Mouse (Mus musculus): ENCODE measurements around the gene Hk3. TPM values are rescaled to one million over a fixed set of nuclear protein-coding genes. Genes with fewer than 3 reads are reported as not detected.

Gene Hk3
- polyA plus RNA-seq, 1 experiment: 1.7 TPM

GRCm38 (mm10) chr13:55014451-55014850 is 6.7 kb downstream of the Hk3 start:
- WGBS: 58% methylated on average over 9 of the region's 9 CpGs
- Histone ChIP-seq H3K36me3 (ENCODE audit: control insufficient read depth, insufficient read depth, low read length) (no peaks in the 10 kb centered on the region), H3K4me3 (ENCODE audit: low read depth, low read length) (no peak overlapping the region), H3K27me3 (ENCODE audit: control insufficient read depth, insufficient read depth, low read length) (no peaks in the 10 kb centered on the region), H3K27ac (ENCODE audit: insufficient read depth, low read depth, low read length) (no peak overlapping the region), H3K4me1 (ENCODE audit: control insufficient read depth, insufficient read depth, insufficient read length, low read length) (no peaks in the 10 kb centered on the region)
- TF ChIP-seq CTCF (IDR thresholded peaks at IDR 0.05; ENCODE audit: extremely low read depth, insufficient read length, insufficient replicate concordance, low read depth, low read length) (no peak), POLR2A (IDR thresholded peaks at IDR 0.05; ENCODE audit: low read depth, low read length) (no peak)

DNA sequence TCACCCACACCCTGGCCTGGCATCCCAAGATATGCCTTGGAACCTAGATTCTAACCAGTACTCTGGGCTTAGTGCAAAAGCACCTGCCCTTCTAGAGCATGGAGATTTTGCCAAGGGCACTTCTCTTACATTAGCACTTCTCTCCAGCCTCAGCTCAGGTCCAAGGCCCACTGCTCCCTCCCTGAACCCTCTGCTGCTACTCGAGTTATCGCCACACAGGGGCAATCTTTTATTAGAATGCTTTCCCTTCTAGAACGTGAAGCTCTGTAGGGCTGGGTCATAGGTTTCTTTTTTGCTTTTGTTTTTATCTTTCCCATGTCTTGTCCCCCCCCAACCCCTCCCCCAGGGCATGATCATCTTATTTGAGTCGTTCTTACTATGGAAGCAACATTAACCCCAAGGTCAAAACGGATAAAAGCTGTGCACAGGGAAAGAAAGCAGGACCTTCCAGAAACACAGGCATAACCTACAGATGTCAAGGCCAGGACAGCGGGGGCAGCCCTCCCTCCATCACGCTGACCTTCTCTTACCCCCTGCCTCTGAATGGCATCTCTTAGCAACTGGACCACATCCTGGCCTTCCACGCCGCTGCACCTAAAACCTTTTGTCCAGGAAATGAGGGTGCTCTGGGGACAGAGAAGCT is 7.4 kb downstream of the Hk3 start:
- H3K27ac ChIP-seq (ENCODE audit: insufficient read depth, low read depth, low read length): no peak overlapping the region
- H3K4me1 ChIP-seq (ENCODE audit: control insufficient read depth, insufficient read depth, insufficient read length, low read length): no peaks in the 10 kb centered on the region
- no peaks in the 10 kb centered on the region for H3K27me3 ChIP-seq (ENCODE audit: control insufficient read depth, insufficient read depth, low read length)
- TF ChIP-seq POLR2A (IDR thresholded peaks at IDR 0.05; ENCODE audit: low read depth, low read length) (no peak), CTCF (IDR thresholded peaks at IDR 0.05; ENCODE audit: extremely low read depth, insufficient read length, insufficient replicate concordance, low read depth, low read length) (no peak)
- WGBS: 23% methylated on average over 9 of the region's 9 CpGs
- no peak overlapping the region for H3K4me3 ChIP-seq (ENCODE audit: low read depth, low read length)
- H3K36me3 ChIP-seq (ENCODE audit: control insufficient read depth, insufficient read depth, low read length): no peaks in the 10 kb centered on the region

- no peak overlapping the region for H3K4me3 ChIP-seq (ENCODE audit: low read depth, low read length)
- H3K27me3 ChIP-seq (ENCODE audit: control insufficient read depth, insufficient read depth, low read length): no peaks in the 10 kb centered on the region
- TF ChIP-seq CTCF (IDR thresholded peaks at IDR 0.05; ENCODE audit: extremely low read depth, insufficient read length, insufficient replicate concordance, low read depth, low read length) (no peak), POLR2A (IDR thresholded peaks at IDR 0.05; ENCODE audit: low read depth, low read length) (no peak)
- no peaks in the 10 kb centered on the region for H3K36me3 ChIP-seq (ENCODE audit: control insufficient read depth, insufficient read depth, low read length)
- H3K27ac ChIP-seq (ENCODE audit: insufficient read depth, low read depth, low read length): no peak overlapping the region
- WGBS: 13% methylated on average over 14 of the region's 14 CpGs
- no peaks in the 10 kb centered on the region for H3K4me1 ChIP-seq (ENCODE audit: control insufficient read depth, insufficient read depth, insufficient read length, low read length)
Measured at GRCm38 (mm10) chr13:55011981-55012478, 9.2 kb downstream of the Hk3 start.

DNA sequence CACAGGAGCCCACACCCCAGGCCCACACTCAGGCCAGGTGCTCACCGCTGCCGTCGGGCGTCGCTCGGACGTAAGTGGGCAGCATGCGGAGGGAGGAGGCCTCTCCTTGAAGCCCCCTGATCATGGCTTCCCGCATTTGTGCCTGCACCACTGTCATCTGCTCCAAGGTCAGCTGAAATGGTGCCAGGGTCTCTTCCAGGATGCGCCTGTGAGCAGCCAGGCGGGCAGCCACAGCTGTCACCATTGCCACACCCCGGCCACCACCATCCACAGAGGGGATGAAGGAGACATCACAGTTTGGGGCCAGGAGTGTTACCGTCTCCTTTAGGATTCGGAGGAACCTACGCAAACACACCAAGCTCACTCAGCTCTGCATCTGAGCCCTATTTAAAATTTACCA is 10.1 kb downstream of the Hk3 start:
- Histone ChIP-seq H3K27me3 (ENCODE audit: control insufficient read depth, insufficient read depth, low read length) (no peaks in the 10 kb centered on the region), H3K4me1 (ENCODE audit: control insufficient read depth, insufficient read depth, insufficient read length, low read length) (no peaks in the 10 kb centered on the region), H3K36me3 (ENCODE audit: control insufficient read depth, insufficient read depth, low read length) (no peaks in the 10 kb centered on the region), H3K4me3 (ENCODE audit: low read depth, low read length) (no peak overlapping the region), H3K27ac (ENCODE audit: insufficient read depth, low read depth, low read length) (no peak overlapping the region)
- WGBS: 86% methylated on average over 15 of the region's 15 CpGs
- no peak for TF ChIP-seq CTCF (IDR thresholded peaks at IDR 0.05; ENCODE audit: extremely low read depth, insufficient read length, insufficient replicate concordance, low read depth, low read length)
- no peak for TF ChIP-seq POLR2A (IDR thresholded peaks at IDR 0.05; ENCODE audit: low read depth, low read length)

GRCm38 (mm10) chr13:55008589-55008988 is 12.6 kb downstream of the Hk3 start:
- H3K4me1 ChIP-seq (ENCODE audit: control insufficient read depth, insufficient read depth, insufficient read length, low read length): no peaks in the 10 kb centered on the region
- TF ChIP-seq CTCF (IDR thresholded peaks at IDR 0.05; ENCODE audit: extremely low read depth, insufficient read length, insufficient replicate concordance, low read depth, low read length): no peak
- no peak for TF ChIP-seq POLR2A (IDR thresholded peaks at IDR 0.05; ENCODE audit: low read depth, low read length)
- no peaks in the 10 kb centered on the region for H3K36me3 ChIP-seq (ENCODE audit: control insufficient read depth, insufficient read depth, low read length)
- no peaks in the 10 kb centered on the region for H3K27me3 ChIP-seq (ENCODE audit: control insufficient read depth, insufficient read depth, low read length)
- no peak overlapping the region for H3K4me3 ChIP-seq (ENCODE audit: low read depth, low read length)
- H3K27ac ChIP-seq (ENCODE audit: insufficient read depth, low read depth, low read length): no peak overlapping the region
- 75% methylated on average over 6 of the region's 6 CpGs for WGBS

- WGBS: 46% methylated on average over 7 of the region's 7 CpGs
- no peak for TF ChIP-seq POLR2A (IDR thresholded peaks at IDR 0.05; ENCODE audit: low read depth, low read length)
- no peak for TF ChIP-seq CTCF (IDR thresholded peaks at IDR 0.05; ENCODE audit: extremely low read depth, insufficient read length, insufficient replicate concordance, low read depth, low read length)
Measured at GRCm38 (mm10) chr13:55006415-55006742, 14.8 kb downstream of the Hk3 start.

DNA sequence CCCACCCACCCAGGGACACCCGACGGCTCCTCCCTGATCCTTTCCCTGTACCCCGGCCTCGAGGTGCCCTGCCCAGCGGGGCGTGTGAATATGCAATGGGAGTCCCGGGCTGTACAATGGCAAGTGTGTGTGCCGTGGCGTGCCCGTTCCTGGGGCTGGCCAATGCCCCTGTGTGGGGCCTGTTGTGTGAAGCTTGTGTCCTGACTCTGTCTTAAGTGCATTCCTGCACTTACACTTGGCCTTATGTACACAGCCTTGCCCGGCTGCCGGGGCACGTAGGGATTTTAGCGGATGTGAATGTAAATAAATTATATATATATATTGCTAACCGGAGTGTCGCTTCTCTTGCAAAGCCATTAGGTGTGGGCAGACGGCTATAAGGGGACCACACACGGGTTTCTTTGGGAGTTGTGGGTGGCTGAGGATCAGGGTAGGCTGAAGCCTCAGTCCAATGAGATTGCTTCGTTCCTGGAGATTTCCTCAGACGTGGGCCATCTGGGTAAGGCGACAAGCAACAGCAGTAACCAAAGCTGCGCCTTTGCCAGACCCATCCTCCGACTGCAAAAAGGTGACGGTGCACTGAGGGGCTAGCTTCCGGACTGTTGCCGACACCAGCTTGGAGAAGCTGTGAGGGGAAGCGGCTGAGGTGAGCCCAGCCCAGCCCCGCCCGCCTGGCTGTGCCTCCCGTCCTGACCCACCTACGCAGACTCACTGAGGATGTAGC is 15.3 kb downstream of the Hk3 start:
- WGBS: 56% methylated on average over 31 of the region's 31 CpGs
- Histone ChIP-seq H3K4me3 (ENCODE audit: low read depth, low read length) (no peak overlapping the region), H3K27me3 (ENCODE audit: control insufficient read depth, insufficient read depth, low read length) (no peaks in the 10 kb centered on the region), H3K4me1 (ENCODE audit: control insufficient read depth, insufficient read depth, insufficient read length, low read length) (no peaks in the 10 kb centered on the region), H3K27ac (ENCODE audit: insufficient read depth, low read depth, low read length) (no peak overlapping the region), H3K36me3 (ENCODE audit: control insufficient read depth, insufficient read depth, low read length) (no peaks in the 10 kb centered on the region)
- TF ChIP-seq POLR2A (IDR thresholded peaks at IDR 0.05; ENCODE audit: low read depth, low read length) (no peak), CTCF (IDR thresholded peaks at IDR 0.05; ENCODE audit: extremely low read depth, insufficient read length, insufficient replicate concordance, low read depth, low read length) (no peak)

More at GRCm38 (mm10) chr13:55006415-55006742, 14.8 kb downstream of the Hk3 start:
- Histone ChIP-seq H3K27ac (ENCODE audit: insufficient read depth, low read depth, low read length) (no peak overlapping the region), H3K36me3 (ENCODE audit: control insufficient read depth, insufficient read depth, low read length) (no peaks in the 10 kb centered on the region), H3K4me3 (ENCODE audit: low read depth, low read length) (no peak overlapping the region), H3K4me1 (ENCODE audit: control insufficient read depth, insufficient read depth, insufficient read length, low read length) (no peaks in the 10 kb centered on the region), H3K27me3 (ENCODE audit: control insufficient read depth, insufficient read depth, low read length) (no peaks in the 10 kb centered on the region)
